Comparison of ENCODE assay signal across 13 mouse cellular contexts in the genomic region with DNA sequence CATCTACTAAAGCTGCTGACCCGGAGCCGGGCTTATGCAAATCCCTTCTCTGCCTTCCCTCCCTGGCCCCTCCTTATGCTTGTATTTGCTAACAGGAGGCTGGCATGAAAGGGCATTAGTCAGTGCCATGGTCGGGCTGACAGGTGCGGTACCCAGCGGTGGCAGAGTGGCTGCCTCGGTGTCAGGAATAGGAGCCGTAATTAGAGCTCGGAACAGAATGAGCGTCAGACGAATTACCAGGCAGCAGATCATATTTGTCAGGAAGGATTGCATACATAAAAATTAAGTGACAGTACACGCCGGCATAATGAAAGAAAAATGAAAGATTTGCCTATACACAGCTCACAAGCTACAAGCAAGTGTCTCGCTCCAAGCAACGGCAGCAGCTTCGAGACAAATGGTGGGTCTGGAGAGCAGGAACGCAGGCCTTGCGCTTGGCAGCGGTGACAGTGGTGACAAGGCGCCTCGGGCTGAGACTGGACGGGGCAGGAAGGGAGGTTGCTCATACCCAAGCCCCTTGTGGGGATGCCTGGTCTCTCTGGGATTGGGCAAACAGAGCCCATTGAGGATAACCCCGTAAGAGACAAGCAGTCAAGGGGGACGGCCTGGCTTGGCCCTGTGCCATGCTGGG.
A peak's percentile ranks its signal among the peaks of the same experiment; 100 is the strongest.
DNase-seq lines count a peak whose midpoint lies in the region; ATAC-seq lines count a peak whose summit lies in the region.
"Had no signal": no experiment of that assay in that cellular context is flagged by ENCODE, and none has a peak within 500 bp of the region (broad histone marks: within the 10 kb centered on the region; RNA-seq: fewer than 3 reads in every experiment).

No protein-coding gene starts in this region.

- WGBS in hindbrain, embryonic 10.5 days, result 91% methylated on average over 23 of the region's 23 CpGs
- WGBS in hindbrain, embryonic 11.5 days, result 85% methylated on average over 23 of the region's 23 CpGs
- 74% methylated on average over 23 of the region's 23 CpGs for WGBS in forebrain, embryonic 13.5 days
- WGBS in hindbrain, embryonic 16.5 days, result 48% methylated on average over 23 of the region's 23 CpGs
- WGBS in neural tube, embryonic 15.5 days, result 54% methylated on average over 23 of the region's 23 CpGs

- H3K4me2 ChIP-seq in hindbrain, embryonic 11.5 days (replicated peaks; ENCODE audit: low read depth, low read length), result no peak overlapping the region
- no peak overlapping the region for H3K4me2 ChIP-seq in forebrain, embryonic 13.5 days
- H3K4me2 ChIP-seq in hindbrain, embryonic 16.5 days (ENCODE audit: low read length), result no peak overlapping the region
- no peak overlapping the region for H3K4me2 ChIP-seq in neural tube, embryonic 15.5 days
- H3K4me2 ChIP-seq: heart, embryonic 13.5 days; liver, embryonic 13.5 days had no signal

- ATAC-seq in hindbrain, embryonic 11.5 days (ENCODE audit: low FRiP score), result no peak
- ATAC-seq in forebrain, embryonic 13.5 days, result peak; percentile 61
- ATAC-seq in hindbrain, embryonic 16.5 days, result peak; percentile 72
- peak; percentile 23; the same call in 1 of the 2 replicates for ATAC-seq in neural tube, embryonic 15.5 days (ENCODE audit: low FRiP score)

- no peak overlapping the region for H3K4me3 ChIP-seq in hindbrain, embryonic 10.5 days
- no peak overlapping the region for H3K4me3 ChIP-seq in hindbrain, embryonic 11.5 days (ENCODE audit: low read depth, low read length)
- H3K4me3 ChIP-seq in forebrain, embryonic 13.5 days, result no peak overlapping the region
- no peak overlapping the region for H3K4me3 ChIP-seq in hindbrain, embryonic 16.5 days (ENCODE audit: low read length)
- H3K4me3 ChIP-seq in neural tube, embryonic 15.5 days (replicated peaks), result no peak overlapping the region
- H3K4me3 ChIP-seq: heart, embryonic 13.5 days; liver, embryonic 13.5 days had no signal

- intact Hi-C loops in heart, postnatal 14 days (cut with DNase I), result no loop called here

- peak overlapping the region; percentile 30; the same call in 1 of the 2 replicates for H3K27ac ChIP-seq in hindbrain, embryonic 10.5 days
- no peak overlapping the region for H3K27ac ChIP-seq in hindbrain, embryonic 11.5 days (ENCODE audit: low read depth, low read length)
- peak overlapping the region; percentile 49; the same call in 1 of the 2 replicates for H3K27ac ChIP-seq in forebrain, embryonic 13.5 days
- H3K27ac ChIP-seq in hindbrain, embryonic 16.5 days (ENCODE audit: low read depth, low read length), result peak overlapping the region; percentile 66
- 0 out of 2 replicates have a peak overlapping the region, but pooled peaks have one; percentile 51 for H3K27ac ChIP-seq in neural tube, embryonic 15.5 days (replicated peaks)
- H3K27ac ChIP-seq: heart, embryonic 13.5 days; liver, embryonic 13.5 days had no signal

- H3K4me1 ChIP-seq in hindbrain, embryonic 10.5 days (replicated peaks), result peaks cover 19% of the 10 kb centered on the region
- no peaks in the 10 kb centered on the region for H3K4me1 ChIP-seq in hindbrain, embryonic 11.5 days (replicated peaks; ENCODE audit: control insufficient read depth, insufficient read depth, low read length)
- peaks cover 12% of the 10 kb centered on the region for H3K4me1 ChIP-seq in forebrain, embryonic 13.5 days
- H3K4me1 ChIP-seq in hindbrain, embryonic 16.5 days (ENCODE audit: control insufficient read depth, insufficient read depth, low read depth, low read length), result peaks cover 11% of the 10 kb centered on the region
- H3K4me1 ChIP-seq in neural tube, embryonic 15.5 days, result peaks cover 10% of the 10 kb centered on the region
- H3K4me1 ChIP-seq: heart, embryonic 13.5 days had no signal

- H3K9me3 ChIP-seq in hindbrain, embryonic 10.5 days, result no peaks in the 10 kb centered on the region
- no peaks in the 10 kb centered on the region for H3K9me3 ChIP-seq in hindbrain, embryonic 11.5 days (ENCODE audit: control insufficient read depth, low read length)
- H3K9me3 ChIP-seq in forebrain, embryonic 13.5 days (replicated peaks), result no peaks in the 10 kb centered on the region
- no peaks in the 10 kb centered on the region for H3K9me3 ChIP-seq in hindbrain, embryonic 16.5 days (ENCODE audit: control insufficient read depth, low read length)
- no peaks in the 10 kb centered on the region for H3K9me3 ChIP-seq in neural tube, embryonic 15.5 days (replicated peaks)
- H3K9me3 ChIP-seq: heart, embryonic 13.5 days; liver, embryonic 13.5 days had no signal

- no peak overlapping the region for H3K9ac ChIP-seq in hindbrain, embryonic 11.5 days (ENCODE audit: low read depth, low read length)
- H3K9ac ChIP-seq in forebrain, embryonic 13.5 days, result no peak overlapping the region
- H3K9ac ChIP-seq in hindbrain, embryonic 16.5 days (ENCODE audit: low read depth, low read length), result no peak overlapping the region
- H3K9ac ChIP-seq in neural tube, embryonic 15.5 days (replicated peaks), result no peak overlapping the region
- H3K9ac ChIP-seq: heart, embryonic 13.5 days; liver, embryonic 13.5 days had no signal

- no peaks in the 10 kb centered on the region for H3K27me3 ChIP-seq in hindbrain, embryonic 10.5 days (ENCODE audit: insufficient read depth, poor library complexity, severe bottlenecking)
- H3K27me3 ChIP-seq in hindbrain, embryonic 11.5 days (ENCODE audit: control insufficient read depth, insufficient read depth, low read length), result no peaks in the 10 kb centered on the region
- H3K27me3 ChIP-seq in forebrain, embryonic 13.5 days, result no peaks in the 10 kb centered on the region
- H3K27me3 ChIP-seq in hindbrain, embryonic 16.5 days (replicated peaks; ENCODE audit: control insufficient read depth, insufficient read depth, low read length), result no peaks in the 10 kb centered on the region
- no peaks in the 10 kb centered on the region for H3K27me3 ChIP-seq in neural tube, embryonic 15.5 days (replicated peaks)
- H3K27me3 ChIP-seq: heart, embryonic 13.5 days; liver, embryonic 13.5 days had no signal

- peaks cover 95% of the 10 kb centered on the region for H3K36me3 ChIP-seq in hindbrain, embryonic 10.5 days
- no peaks in the 10 kb centered on the region for H3K36me3 ChIP-seq in hindbrain, embryonic 11.5 days (ENCODE audit: control insufficient read depth, insufficient read depth, low read length)
- peaks cover 74% of the 10 kb centered on the region for H3K36me3 ChIP-seq in forebrain, embryonic 13.5 days (ENCODE audit: poor library complexity, severe bottlenecking)
- H3K36me3 ChIP-seq in hindbrain, embryonic 16.5 days (ENCODE audit: control insufficient read depth, insufficient read depth, low read length), result no peaks in the 10 kb centered on the region
- H3K36me3 ChIP-seq in neural tube, embryonic 15.5 days, result no peaks in the 10 kb centered on the region

- DNase-seq in hindbrain, embryonic 10.5 days (ENCODE audit: low spot score), result no peak
- no peak for DNase-seq in hindbrain, embryonic 11.5 days (ENCODE audit: low spot score)
- no peak for DNase-seq in urinary bladder, postnatal 36 days (ENCODE audit: low spot score in 2 of 2)
- DNase-seq in heart, postnatal 14 days, result no peak
- DNase-seq in right cerebral cortex, adult 2 months (ENCODE audit: low spot score in 2 of 2), result no peak
- DNase-seq: adrenal gland, postnatal 10 days; embryo, embryonic 11 days; kidney, adult 18-20 months; liver, embryonic 13.5 days had no signal
